Mouse (Mus musculus) kidney, adult 2 months (tissue): ENCODE results near the gene Adora2a. TPM values are rescaled to one million over a fixed set of nuclear protein-coding genes. Genes with fewer than 3 reads are reported as not detected.

Experiments used
- DNase-seq: peaks from one replicate; pipeline ENCODE4 v3.0.0; 2021
- H3K27ac ChIP-seq: fragments of 200-500 bp; 2 replicates; pipeline ENCODE4 v1.5.1; 2012; ENCODE audit warnings: low read depth, low read length, control low read depth, inconsistent platforms; ENCODE audit not compliant: insufficient read depth
- H3K27me3 ChIP-seq: fragments of 200-500 bp; replicated peaks from 2 replicates; pipeline ENCODE4 v1.6.1; 2012; ENCODE audit warnings: mild to moderate bottlenecking, moderate library complexity, low read length, inconsistent platforms; ENCODE audit not compliant: control insufficient read depth, insufficient read depth
- H3K36me3 ChIP-seq: fragments of 200-500 bp; 2 replicates; pipeline ENCODE4 v1.6.1; 2012; ENCODE audit warnings: mild to moderate bottlenecking, moderate library complexity, low read length, inconsistent platforms; ENCODE audit not compliant: control insufficient read depth, insufficient read depth
- H3K4me1 ChIP-seq: fragments of 200-500 bp; 2 replicates; pipeline ENCODE4 v1.6.1; 2011; ENCODE audit warnings: low read length; ENCODE audit not compliant: control insufficient read depth, insufficient read depth
- H3K4me3 ChIP-seq: fragments of 200-500 bp; 2 replicates; pipeline ENCODE4 v1.5.1; 2011; ENCODE audit warnings: mild to moderate bottlenecking, low read depth, low read length, control low read depth; ENCODE audit not compliant: insufficient read depth
- CTCF ChIP-seq: fragments of 200-500 bp; conservative IDR thresholded peaks from 2 replicates; pipeline ENCODE4 v1.5.1; 2011; ENCODE audit warnings: low read depth, mild to moderate bottlenecking, control low read depth, low read length, moderate library complexity, mixed read lengths; ENCODE audit not compliant: insufficient read depth, insufficient read length
- POLR2A ChIP-seq: fragments of 200-500 bp; IDR thresholded peaks from one replicate; pipeline ENCODE4 v1.6.1; 2011; ENCODE audit warnings: low read depth, low read length, control low read depth
- WGBS: fragments of 180-500 bp; shearing (Covaris S2); methylation state at CpG from one replicate; pipeline ENCODE4 v1.1.7; 2018; 5-methylcytosine and 5-hydroxymethylcytosine counted together
- polyA plus RNA-seq: library from polyadenylated mRNA; depleted of rRNA; stranded (reverse); fragments of >200 nt; gene quantifications from 2 replicates; pipeline ENCODE4 v1.2.3, GENCODE M21; 2012

Gene Adora2a
- polyA plus RNA-seq, 1 experiment, result 13.3 TPM

- Histone ChIP-seq H3K27ac (peak overlapping the region; percentile 18; the same call in 1 of the 2 replicates), H3K4me1 (peaks cover 13% of the 10 kb centered on the region; the same call in 1 of the 2 replicates), H3K4me3 (no peak overlapping the region), H3K27me3 (no peaks in the 10 kb centered on the region), H3K36me3 (0 out of 2 replicates have a peak, but pooled peaks cover 2% of the 10 kb centered on the region)
- peak; percentile 62 for DNase-seq
- no peak for TF ChIP-seq CTCF
- TF ChIP-seq POLR2A, result no peak
- 39% methylated on average over 6 of the region's 6 CpGs for WGBS
Measured at GRCm38 (mm10) chr10:75304413-75304812, 12.3 kb upstream of the Adora2a start.

- no peak for DNase-seq
- no peak overlapping the region for H3K4me3 ChIP-seq
- 0 out of 2 replicates have a peak, but pooled peaks cover 2% of the 10 kb centered on the region for H3K36me3 ChIP-seq
- 96% methylated on average over 7 of the region's 7 CpGs for WGBS
- H3K27ac ChIP-seq, result no peak overlapping the region
- H3K27me3 ChIP-seq, result no peaks in the 10 kb centered on the region
- TF ChIP-seq CTCF (no peak), POLR2A (no peak)
- H3K4me1 ChIP-seq, result peaks cover 11% of the 10 kb centered on the region; the same call in 1 of the 2 replicates
Measured at GRCm38 (mm10) chr10:75307130-75307529, 9.5 kb upstream of the Adora2a start.

- Histone ChIP-seq H3K4me1 (no peaks in the 10 kb centered on the region), H3K4me3 (no peak overlapping the region), H3K27me3 (no peaks in the 10 kb centered on the region), H3K36me3 (0 out of 2 replicates have a peak, but pooled peaks cover 2% of the 10 kb centered on the region), H3K27ac (no peak overlapping the region)
- WGBS, result 71% methylated on average over 7 of the region's 7 CpGs
- no peak for DNase-seq
- TF ChIP-seq POLR2A (no peak), CTCF (no peak)
Measured at GRCm38 (mm10) chr10:75312361-75312760, 4.3 kb upstream of the Adora2a start.

GRCm38 (mm10) chr10:75314190-75314980 is 2.3 kb upstream of the Adora2a start:
- Histone ChIP-seq H3K36me3 (no peaks in the 10 kb centered on the region), H3K27ac (no peak overlapping the region), H3K4me1 (no peaks in the 10 kb centered on the region), H3K27me3 (no peaks in the 10 kb centered on the region), H3K4me3 (no peak overlapping the region)
- 48% methylated on average over 6 of the region's 6 CpGs for WGBS
- TF ChIP-seq CTCF (no peak), POLR2A (no peak)
- DNase-seq, result peak; percentile 44

GRCm38 (mm10) chr10:75315756-75316155 is 921 bp upstream of the Adora2a start:
- no peak for DNase-seq
- H3K36me3 ChIP-seq, result no peaks in the 10 kb centered on the region
- no peaks in the 10 kb centered on the region for H3K27me3 ChIP-seq
- 58% methylated on average over 8 of the region's 8 CpGs for WGBS
- H3K27ac ChIP-seq, result no peak overlapping the region
- H3K4me1 ChIP-seq, result no peaks in the 10 kb centered on the region
- H3K4me3 ChIP-seq, result no peak overlapping the region
- TF ChIP-seq CTCF (no peak), POLR2A (no peak)

GRCm38 (mm10) chr10:75316472-75316871 is 205 bp upstream of the Adora2a start:
- TF ChIP-seq POLR2A, result no peak
- no peak for TF ChIP-seq CTCF
- WGBS, result 3% methylated on average over 9 of the region's 9 CpGs
- Histone ChIP-seq H3K4me3 (peak overlapping the region; percentile 58), H3K27ac (no peak overlapping the region), H3K4me1 (no peaks in the 10 kb centered on the region), H3K36me3 (no peaks in the 10 kb centered on the region), H3K27me3 (no peaks in the 10 kb centered on the region)
- no peak for DNase-seq

- Histone ChIP-seq H3K27ac (peak overlapping the region; percentile 54), H3K27me3 (no peaks in the 10 kb centered on the region), H3K4me1 (no peaks in the 10 kb centered on the region), H3K4me3 (peak overlapping the region; percentile 58), H3K36me3 (no peaks in the 10 kb centered on the region)
- DNase-seq, result peak; percentile 64
- WGBS, result under 1% methylated on average over 79 of the region's 81 CpGs
- TF ChIP-seq CTCF (peak; percentile 54), POLR2A (no peak)
Measured at GRCm38 (mm10) chr10:75316908-75317761, 458 bp downstream of the Adora2a start.
